Mouse (Mus musculus): ENCODE measurements around the gene Il1r1. TPM values are rescaled to one million over a fixed set of nuclear protein-coding genes. Genes with fewer than 3 reads are reported as not detected.

The Il1r1 gene
- polyA plus RNA-seq, 1 experiment from 2014 or later = 11.4 TPM

GRCm38 (mm10) chr1:40271486-40272055 is 46.7 kb downstream of the Il1r1 start:
- H3K9ac ChIP-seq (ENCODE audit: low read length) = no peak overlapping the region
- peaks cover 27% of the 10 kb centered on the region; the same call in 1 of the 2 replicates for H3K4me1 ChIP-seq (ENCODE audit: control insufficient read depth, insufficient read depth, low read length)
- no peak for ATAC-seq (ENCODE audit: insufficient read depth, low FRiP score)
- WGBS = 80% methylated on average over 10 of the region's 10 CpGs
- no peaks in the 10 kb centered on the region for H3K36me3 ChIP-seq (ENCODE audit: control insufficient read depth, insufficient read depth, low read length)
- H3K9me3 ChIP-seq (replicated peaks; ENCODE audit: control insufficient read depth, low read length) = no peaks in the 10 kb centered on the region
- H3K27me3 ChIP-seq (ENCODE audit: control insufficient read depth, insufficient read depth, low read length) = no peaks in the 10 kb centered on the region
- H3K4me2 ChIP-seq (ENCODE audit: low read depth, low read length) = no peak overlapping the region
- no peak overlapping the region for H3K4me3 ChIP-seq (replicated peaks; ENCODE audit: low read length)
- 0 out of 2 replicates have a peak overlapping the region, but pooled peaks have one; percentile 2 for H3K27ac ChIP-seq (ENCODE audit: low read length)

GRCm38 (mm10) chr1:40272204-40272603 is 47.3 kb downstream of the Il1r1 start:
- Histone ChIP-seq H3K27me3 (ENCODE audit: control insufficient read depth, insufficient read depth, low read length) (no peaks in the 10 kb centered on the region), H3K4me1 (ENCODE audit: control insufficient read depth, insufficient read depth, low read length) (peaks cover 25% of the 10 kb centered on the region; the same call in 1 of the 2 replicates), H3K4me3 (replicated peaks; ENCODE audit: low read length) (no peak overlapping the region), H3K4me2 (ENCODE audit: low read depth, low read length) (no peak overlapping the region), H3K36me3 (ENCODE audit: control insufficient read depth, insufficient read depth, low read length) (no peaks in the 10 kb centered on the region), H3K27ac (ENCODE audit: low read length) (peak overlapping the region; percentile 47; the same call in 1 of the 2 replicates), H3K9me3 (replicated peaks; ENCODE audit: control insufficient read depth, low read length) (no peaks in the 10 kb centered on the region), H3K9ac (ENCODE audit: low read length) (no peak overlapping the region)
- WGBS = 80% methylated on average over 3 of the region's 3 CpGs
- no peak for ATAC-seq (ENCODE audit: insufficient read depth, low FRiP score)

GRCm38 (mm10) chr1:40273491-40273890 is 48.6 kb downstream of the Il1r1 start:
- H3K9ac ChIP-seq (ENCODE audit: low read length) = no peak overlapping the region
- no peak for ATAC-seq (ENCODE audit: insufficient read depth, low FRiP score)
- 81% methylated on average over 1 of the region's 1 CpGs for WGBS
- peaks cover 14% of the 10 kb centered on the region; the same call in 1 of the 2 replicates for H3K4me1 ChIP-seq (ENCODE audit: control insufficient read depth, insufficient read depth, low read length)
- H3K27ac ChIP-seq (ENCODE audit: low read length) = no peak overlapping the region
- H3K4me2 ChIP-seq (ENCODE audit: low read depth, low read length) = no peak overlapping the region
- no peaks in the 10 kb centered on the region for H3K27me3 ChIP-seq (ENCODE audit: control insufficient read depth, insufficient read depth, low read length)
- no peaks in the 10 kb centered on the region for H3K9me3 ChIP-seq (replicated peaks; ENCODE audit: control insufficient read depth, low read length)
- H3K36me3 ChIP-seq (ENCODE audit: control insufficient read depth, insufficient read depth, low read length) = no peaks in the 10 kb centered on the region
- H3K4me3 ChIP-seq (replicated peaks; ENCODE audit: low read length) = no peak overlapping the region

- Histone ChIP-seq H3K36me3 (ENCODE audit: control insufficient read depth, insufficient read depth, low read length) (no peaks in the 10 kb centered on the region), H3K4me3 (replicated peaks; ENCODE audit: low read length) (no peak overlapping the region), H3K4me2 (ENCODE audit: low read depth, low read length) (no peak overlapping the region), H3K9ac (ENCODE audit: low read length) (no peak overlapping the region), H3K4me1 (ENCODE audit: control insufficient read depth, insufficient read depth, low read length) (peaks cover 15% of the 10 kb centered on the region; the same call in 1 of the 2 replicates), H3K27ac (ENCODE audit: low read length) (peak overlapping the region; percentile 60), H3K27me3 (ENCODE audit: control insufficient read depth, insufficient read depth, low read length) (no peaks in the 10 kb centered on the region), H3K9me3 (replicated peaks; ENCODE audit: control insufficient read depth, low read length) (no peaks in the 10 kb centered on the region)
- no peak for ATAC-seq (ENCODE audit: insufficient read depth, low FRiP score)
- WGBS = 51% methylated on average over 10 of the region's 10 CpGs
Observed at GRCm38 (mm10) chr1:40275285-40276013, 50.6 kb downstream of the Il1r1 start.

- Histone ChIP-seq H3K9me3 (replicated peaks; ENCODE audit: control insufficient read depth, low read length) (no peaks in the 10 kb centered on the region), H3K27me3 (ENCODE audit: control insufficient read depth, insufficient read depth, low read length) (no peaks in the 10 kb centered on the region), H3K4me2 (ENCODE audit: low read depth, low read length) (no peak overlapping the region), H3K4me3 (replicated peaks; ENCODE audit: low read length) (no peak overlapping the region), H3K4me1 (ENCODE audit: control insufficient read depth, insufficient read depth, low read length) (peaks cover 15% of the 10 kb centered on the region; the same call in 1 of the 2 replicates), H3K36me3 (ENCODE audit: control insufficient read depth, insufficient read depth, low read length) (no peaks in the 10 kb centered on the region), H3K9ac (ENCODE audit: low read length) (no peak overlapping the region), H3K27ac (ENCODE audit: low read length) (no peak overlapping the region)
- ATAC-seq (ENCODE audit: insufficient read depth, low FRiP score) = no peak
- WGBS = 68% methylated on average over 4 of the region's 4 CpGs
Observed at GRCm38 (mm10) chr1:40277944-40278343, 53.1 kb downstream of the Il1r1 start.

GRCm38 (mm10) chr1:40278720-40279119 is 53.8 kb downstream of the Il1r1 start:
- peaks cover 15% of the 10 kb centered on the region; the same call in 1 of the 2 replicates for H3K4me1 ChIP-seq (ENCODE audit: control insufficient read depth, insufficient read depth, low read length)
- H3K27me3 ChIP-seq (ENCODE audit: control insufficient read depth, insufficient read depth, low read length) = no peaks in the 10 kb centered on the region
- H3K9me3 ChIP-seq (replicated peaks; ENCODE audit: control insufficient read depth, low read length) = no peaks in the 10 kb centered on the region
- no peak overlapping the region for H3K9ac ChIP-seq (ENCODE audit: low read length)
- 82% methylated on average over 2 of the region's 2 CpGs for WGBS
- no peaks in the 10 kb centered on the region for H3K36me3 ChIP-seq (ENCODE audit: control insufficient read depth, insufficient read depth, low read length)
- H3K27ac ChIP-seq (ENCODE audit: low read length) = peak overlapping the region; percentile 75
- H3K4me3 ChIP-seq (replicated peaks; ENCODE audit: low read length) = no peak overlapping the region
- H3K4me2 ChIP-seq (ENCODE audit: low read depth, low read length) = no peak overlapping the region
- no peak for ATAC-seq (ENCODE audit: insufficient read depth, low FRiP score)

- WGBS = 60% methylated on average over 11 of the region's 11 CpGs
- Histone ChIP-seq H3K4me3 (replicated peaks; ENCODE audit: low read length) (no peak overlapping the region), H3K27ac (ENCODE audit: low read length) (peak overlapping the region; percentile 82), H3K4me2 (ENCODE audit: low read depth, low read length) (no peak overlapping the region), H3K4me1 (ENCODE audit: control insufficient read depth, insufficient read depth, low read length) (peaks cover 15% of the 10 kb centered on the region; the same call in 1 of the 2 replicates), H3K9me3 (replicated peaks; ENCODE audit: control insufficient read depth, low read length) (no peaks in the 10 kb centered on the region), H3K9ac (ENCODE audit: low read length) (no peak overlapping the region), H3K27me3 (ENCODE audit: control insufficient read depth, insufficient read depth, low read length) (no peaks in the 10 kb centered on the region), H3K36me3 (ENCODE audit: control insufficient read depth, insufficient read depth, low read length) (no peaks in the 10 kb centered on the region)
- ATAC-seq (ENCODE audit: insufficient read depth, low FRiP score) = peak; percentile 79
Observed at GRCm38 (mm10) chr1:40279182-40279743, 54.4 kb downstream of the Il1r1 start.

GRCm38 (mm10) chr1:40281950-40282349 is 57.1 kb downstream of the Il1r1 start:
- Histone ChIP-seq H3K4me1 (ENCODE audit: control insufficient read depth, insufficient read depth, low read length) (0 out of 2 replicates have a peak, but pooled peaks cover 3% of the 10 kb centered on the region), H3K27me3 (ENCODE audit: control insufficient read depth, insufficient read depth, low read length) (no peaks in the 10 kb centered on the region), H3K4me2 (ENCODE audit: low read depth, low read length) (no peak overlapping the region), H3K9ac (ENCODE audit: low read length) (no peak overlapping the region), H3K9me3 (replicated peaks; ENCODE audit: control insufficient read depth, low read length) (no peaks in the 10 kb centered on the region), H3K4me3 (replicated peaks; ENCODE audit: low read length) (no peak overlapping the region), H3K27ac (ENCODE audit: low read length) (no peak overlapping the region), H3K36me3 (ENCODE audit: control insufficient read depth, insufficient read depth, low read length) (no peaks in the 10 kb centered on the region)
- ATAC-seq (ENCODE audit: insufficient read depth, low FRiP score) = no peak
- 65% methylated on average over 4 of the region's 4 CpGs for WGBS

GRCm38 (mm10) chr1:40282394-40282793 is 57.5 kb downstream of the Il1r1 start:
- no peak overlapping the region for H3K9ac ChIP-seq (ENCODE audit: low read length)
- H3K4me3 ChIP-seq (replicated peaks; ENCODE audit: low read length) = no peak overlapping the region
- no peak overlapping the region for H3K4me2 ChIP-seq (ENCODE audit: low read depth, low read length)
- 0 out of 2 replicates have a peak, but pooled peaks cover 3% of the 10 kb centered on the region for H3K4me1 ChIP-seq (ENCODE audit: control insufficient read depth, insufficient read depth, low read length)
- no peak for ATAC-seq (ENCODE audit: insufficient read depth, low FRiP score)
- H3K36me3 ChIP-seq (ENCODE audit: control insufficient read depth, insufficient read depth, low read length) = no peaks in the 10 kb centered on the region
- no peaks in the 10 kb centered on the region for H3K9me3 ChIP-seq (replicated peaks; ENCODE audit: control insufficient read depth, low read length)
- no peaks in the 10 kb centered on the region for H3K27me3 ChIP-seq (ENCODE audit: control insufficient read depth, insufficient read depth, low read length)
- no peak overlapping the region for H3K27ac ChIP-seq (ENCODE audit: low read length)
- 75% methylated on average over 3 of the region's 3 CpGs for WGBS

All from stomach, embryonic 16.5 days (tissue).